Mouse (Mus musculus) limb, embryonic 12.5 days (tissue): ENCODE results near the gene Mink1. TPM values are rescaled to one million over a fixed set of nuclear protein-coding genes. Genes with fewer than 3 reads are reported as not detected.

ENCODE experiments used
- ATAC-seq: fragments of 200-750 bp; cut with Nextera tagmentation; 2 replicates; pipeline ENCODE4 v1.8.0; 2017; ENCODE audit warnings: low read depth, moderate TSS enrichment; ENCODE audit not compliant: insufficient number of reproducible peaks, insufficient read depth, low FRiP score, low TSS enrichment
- H3K27ac ChIP-seq: fragments of 300-500 bp; sonication (generic); 2 replicates; pipeline ENCODE4 v1.5.1; 2016; ENCODE audit warnings: mild to moderate bottlenecking, moderate library complexity
- H3K27me3 ChIP-seq: fragments of 300-500 bp; sonication (generic); 2 replicates; pipeline ENCODE4 v1.6.1; 2016; ENCODE audit warnings: mild to moderate bottlenecking, moderate library complexity
- H3K36me3 ChIP-seq: fragments of 300-500 bp; sonication (generic); 2 replicates; pipeline ENCODE4 v1.6.1; 2016; ENCODE audit warnings: mild to moderate bottlenecking, moderate library complexity
- H3K4me1 ChIP-seq: fragments of 300-500 bp; sonication (generic); replicated peaks from 2 replicates; pipeline ENCODE4 v1.6.1; 2016
- H3K4me2 ChIP-seq: fragments of 300-500 bp; sonication (generic); 2 replicates; pipeline ENCODE4 v1.6.1; 2016; ENCODE audit warnings: mild to moderate bottlenecking, moderate library complexity
- H3K4me3 ChIP-seq: fragments of 300-500 bp; sonication (generic); replicated peaks from 2 replicates; pipeline ENCODE4 v1.5.1; 2016; ENCODE audit warnings: mild to moderate bottlenecking
- H3K9ac ChIP-seq: fragments of 300-500 bp; sonication (generic); replicated peaks from 2 replicates; pipeline ENCODE4 v1.6.1; 2016; ENCODE audit warnings: mild to moderate bottlenecking, moderate library complexity
- H3K9me3 ChIP-seq: fragments of 300-500 bp; sonication (generic); 2 replicates; pipeline ENCODE4 v1.6.1; 2016; ENCODE audit warnings: mild to moderate bottlenecking, moderate library complexity
- WGBS: fragments of 180-500 bp; shearing (Covaris S2); methylation state at CpG from one replicate; pipeline ENCODE4 v1.1.7; 2016; 5-methylcytosine and 5-hydroxymethylcytosine counted together
- polyA plus RNA-seq: library from polyadenylated mRNA; unstranded; fragments of >200 nt; fragmentation: Nextera tagmentation; extraction: Ambion mirVana; gene quantifications from 2 replicates; pipeline ENCODE4 v1.2.1, GENCODE M21; 2016

Gene Mink1
- polyA plus RNA-seq, 1 experiment from 2014 or later: 17.6 TPM

- Histone ChIP-seq H3K27me3 (no peaks in the 10 kb centered on the region), H3K4me3 (no peak overlapping the region), H3K27ac (no peak overlapping the region), H3K36me3 (peaks cover 9% of the 10 kb centered on the region; the same call in 1 of the 2 replicates), H3K9me3 (no peaks in the 10 kb centered on the region), H3K4me2 (no peak overlapping the region), H3K4me1 (peaks cover 61% of the 10 kb centered on the region), H3K9ac (no peak overlapping the region)
- 86% methylated on average over 3 of the region's 3 CpGs for WGBS
- no peak for ATAC-seq
Observed at GRCm38 (mm10) chr11:70577201-70577600, 14.5 kb downstream of the Mink1 start.

GRCm38 (mm10) chr11:70578962-70579361 lies 16.3 kb downstream of the Mink1 start:
- no peak overlapping the region for H3K4me2 ChIP-seq

GRCm38 (mm10) chr11:70579710-70580357 lies 17.2 kb downstream of the Mink1 start:
- Histone ChIP-seq H3K4me3 (no peak overlapping the region), H3K9me3 (no peaks in the 10 kb centered on the region), H3K4me2 (no peak overlapping the region), H3K4me1 (peaks cover 69% of the 10 kb centered on the region), H3K9ac (no peak overlapping the region), H3K36me3 (peaks cover 7% of the 10 kb centered on the region; the same call in 1 of the 2 replicates), H3K27me3 (no peaks in the 10 kb centered on the region), H3K27ac (no peak overlapping the region)
- ATAC-seq: no peak
- 77% methylated on average over 9 of the region's 9 CpGs for WGBS

More at GRCm38 (mm10) chr11:70578962-70579361, 16.3 kb downstream of the Mink1 start:
- H3K27me3 ChIP-seq: no peaks in the 10 kb centered on the region
- H3K9ac ChIP-seq: no peak overlapping the region
- ATAC-seq: no peak
- peaks cover 9% of the 10 kb centered on the region; the same call in 1 of the 2 replicates for H3K36me3 ChIP-seq
- H3K27ac ChIP-seq: no peak overlapping the region
- no peaks in the 10 kb centered on the region for H3K9me3 ChIP-seq
- no peak overlapping the region for H3K4me3 ChIP-seq
- peaks cover 62% of the 10 kb centered on the region for H3K4me1 ChIP-seq
- WGBS: 84% methylated on average over 6 of the region's 6 CpGs

- Histone ChIP-seq H3K27ac (no peak overlapping the region), H3K36me3 (peaks cover 2% of the 10 kb centered on the region; the same call in 1 of the 2 replicates), H3K27me3 (no peaks in the 10 kb centered on the region), H3K4me2 (no peak overlapping the region), H3K9ac (no peak overlapping the region), H3K4me3 (no peak overlapping the region), H3K4me1 (peaks cover 74% of the 10 kb centered on the region), H3K9me3 (no peaks in the 10 kb centered on the region)
- no peak for ATAC-seq
- WGBS: 46% methylated on average over 5 of the region's 5 CpGs
Observed at GRCm38 (mm10) chr11:70580358-70580720, 17.7 kb downstream of the Mink1 start.

GRCm38 (mm10) chr11:70580921-70581320 lies 18.2 kb downstream of the Mink1 start:
- Histone ChIP-seq H3K36me3 (no peaks in the 10 kb centered on the region), H3K27ac (no peak overlapping the region), H3K4me3 (no peak overlapping the region), H3K4me2 (no peak overlapping the region), H3K9me3 (no peaks in the 10 kb centered on the region), H3K27me3 (no peaks in the 10 kb centered on the region), H3K4me1 (peaks cover 80% of the 10 kb centered on the region), H3K9ac (no peak overlapping the region)
- 80% methylated on average over 3 of the region's 3 CpGs for WGBS
- no peak for ATAC-seq

GRCm38 (mm10) chr11:70582196-70582595 lies 19.5 kb downstream of the Mink1 start:
- ATAC-seq: no peak
- Histone ChIP-seq H3K9ac (no peak overlapping the region), H3K27ac (0 out of 2 replicates have a peak overlapping the region, but pooled peaks have one; percentile 51), H3K4me3 (no peak overlapping the region), H3K4me2 (no peak overlapping the region), H3K36me3 (no peaks in the 10 kb centered on the region), H3K4me1 (peaks cover 80% of the 10 kb centered on the region), H3K27me3 (no peaks in the 10 kb centered on the region), H3K9me3 (no peaks in the 10 kb centered on the region)
- WGBS: 54% methylated on average over 3 of the region's 3 CpGs

GRCm38 (mm10) chr11:70583022-70583714 lies 20.5 kb downstream of the Mink1 start:
- peaks cover 70% of the 10 kb centered on the region for H3K4me1 ChIP-seq
- H3K4me3 ChIP-seq: no peak overlapping the region
- H3K27ac ChIP-seq: peak overlapping the region; percentile 42; the same call in 1 of the 2 replicates
- no peaks in the 10 kb centered on the region for H3K27me3 ChIP-seq
- WGBS: 64% methylated on average over 6 of the region's 6 CpGs
- H3K9ac ChIP-seq: no peak overlapping the region
- no peak overlapping the region for H3K4me2 ChIP-seq
- no peak for ATAC-seq
- H3K36me3 ChIP-seq: peaks cover 3% of the 10 kb centered on the region; the same call in 1 of the 2 replicates
- H3K9me3 ChIP-seq: no peaks in the 10 kb centered on the region

GRCm38 (mm10) chr11:70583775-70584174 lies 21.1 kb downstream of the Mink1 start:
- Histone ChIP-seq H3K4me3 (no peak overlapping the region), H3K27me3 (no peaks in the 10 kb centered on the region), H3K36me3 (peaks cover 5% of the 10 kb centered on the region; the same call in 1 of the 2 replicates), H3K4me1 (peaks cover 64% of the 10 kb centered on the region), H3K9ac (no peak overlapping the region), H3K4me2 (no peak overlapping the region), H3K27ac (0 out of 2 replicates have a peak overlapping the region, but pooled peaks have one; percentile 29), H3K9me3 (no peaks in the 10 kb centered on the region)
- 87% methylated on average over 7 of the region's 7 CpGs for WGBS
- ATAC-seq: no peak

- Histone ChIP-seq H3K36me3 (peaks cover 5% of the 10 kb centered on the region; the same call in 1 of the 2 replicates), H3K9me3 (no peaks in the 10 kb centered on the region), H3K9ac (no peak overlapping the region), H3K27ac (peak overlapping the region; percentile 78), H3K4me2 (peak overlapping the region; percentile 19; the same call in 1 of the 2 replicates), H3K27me3 (no peaks in the 10 kb centered on the region), H3K4me1 (peaks cover 47% of the 10 kb centered on the region), H3K4me3 (no peak overlapping the region)
- WGBS: 47% methylated on average over 7 of the region's 7 CpGs
- 0 out of 2 replicates have a peak, but pooled peaks have one; percentile 63 for ATAC-seq
Observed at GRCm38 (mm10) chr11:70585457-70585856, 22.8 kb downstream of the Mink1 start.

- H3K27me3 ChIP-seq: no peaks in the 10 kb centered on the region
- peaks cover 46% of the 10 kb centered on the region for H3K4me1 ChIP-seq
- no peaks in the 10 kb centered on the region for H3K9me3 ChIP-seq
- H3K9ac ChIP-seq: no peak overlapping the region
- H3K4me3 ChIP-seq: no peak overlapping the region
- 0 out of 2 replicates have a peak overlapping the region, but pooled peaks have one; percentile 78 for H3K27ac ChIP-seq
- ATAC-seq: no peak
- WGBS: 90% methylated on average over 3 of the region's 3 CpGs
- peaks cover 5% of the 10 kb centered on the region; the same call in 1 of the 2 replicates for H3K36me3 ChIP-seq
- H3K4me2 ChIP-seq: no peak overlapping the region
Observed at GRCm38 (mm10) chr11:70586261-70586660, 23.6 kb downstream of the Mink1 start.

GRCm38 (mm10) chr11:70586954-70587353 lies 24.3 kb downstream of the Mink1 start:
- Histone ChIP-seq H3K27ac (no peak overlapping the region), H3K9me3 (no peaks in the 10 kb centered on the region), H3K36me3 (peaks cover 5% of the 10 kb centered on the region; the same call in 1 of the 2 replicates), H3K4me3 (no peak overlapping the region), H3K4me2 (no peak overlapping the region), H3K9ac (no peak overlapping the region), H3K4me1 (peaks cover 44% of the 10 kb centered on the region), H3K27me3 (no peaks in the 10 kb centered on the region)
- 76% methylated on average over 5 of the region's 5 CpGs for WGBS
- no peak for ATAC-seq
